Mouse (Mus musculus) cerebellum, postnatal 36 days (tissue): ENCODE data around the gene Ildr1.

ENCODE experiments used
- DNase-seq, 2 experiments: peaks; one replicate each; pipeline ENCODE4 v3.0.0; 2021 to 2022; ENCODE audit warnings: mixed read lengths in 2 of 2

Ildr1 gene

DNA sequence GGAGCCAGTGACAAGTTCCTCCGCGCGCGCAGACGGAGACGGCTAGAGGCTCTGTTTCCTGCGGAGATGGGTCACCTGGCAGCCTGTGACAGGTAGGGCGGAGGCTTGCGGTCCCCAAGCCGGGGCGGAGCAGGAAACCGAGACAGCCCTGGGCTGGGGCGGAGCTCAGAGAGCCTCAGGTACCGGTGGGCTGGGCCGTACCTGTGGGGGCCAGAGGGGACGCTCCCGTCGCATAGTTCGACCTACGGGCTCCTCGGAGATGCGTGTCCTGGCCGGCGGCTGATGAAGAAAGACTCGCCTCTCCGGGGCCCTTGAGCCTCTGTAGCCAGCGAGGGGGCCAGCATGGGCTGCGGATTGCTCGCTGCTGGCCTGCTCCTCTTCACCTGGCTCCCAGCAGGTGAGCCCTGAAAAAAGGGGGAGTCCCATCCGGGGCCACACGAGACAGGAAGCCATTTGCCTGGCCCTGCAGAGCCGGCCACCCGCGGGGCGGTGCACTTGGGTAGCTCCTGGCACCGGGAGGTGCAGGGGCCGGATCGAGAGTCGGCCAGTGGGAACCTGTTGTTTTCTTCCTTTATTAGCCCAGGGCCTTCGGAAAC, at the start of gene Ildr1:
Ildr1 (plus strand) TSS at position 161 of the 596 bp plus-strand sequence.
- peak; percentile 3 to 13 for DNase-seq

DNA sequence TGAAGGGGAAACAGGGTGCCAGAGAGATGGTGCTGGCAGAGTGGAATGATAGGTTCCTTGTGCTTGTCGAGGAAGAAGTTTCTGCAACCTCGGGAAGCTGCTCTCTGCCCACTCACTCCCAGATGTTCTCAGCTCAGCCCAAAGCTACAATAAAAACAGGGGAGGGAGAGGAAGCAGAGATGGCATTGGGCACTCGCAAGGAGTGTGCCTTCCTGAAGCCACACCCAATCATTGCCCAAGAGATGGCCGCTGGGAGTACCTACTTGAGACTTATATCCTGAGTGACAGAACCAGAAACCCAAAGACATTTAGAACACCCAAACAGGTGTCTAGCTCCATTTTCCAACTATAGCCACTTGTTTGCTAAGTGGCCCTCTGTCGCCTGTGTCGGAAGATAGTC, 48.7 kb upstream of the Ildr1 start:
- DNase-seq = no peak

- no peak for DNase-seq
These were observed 44.5 kb upstream of the Ildr1 start for GRCm38 (mm10) chr16:36649304-36649703.

DNA sequence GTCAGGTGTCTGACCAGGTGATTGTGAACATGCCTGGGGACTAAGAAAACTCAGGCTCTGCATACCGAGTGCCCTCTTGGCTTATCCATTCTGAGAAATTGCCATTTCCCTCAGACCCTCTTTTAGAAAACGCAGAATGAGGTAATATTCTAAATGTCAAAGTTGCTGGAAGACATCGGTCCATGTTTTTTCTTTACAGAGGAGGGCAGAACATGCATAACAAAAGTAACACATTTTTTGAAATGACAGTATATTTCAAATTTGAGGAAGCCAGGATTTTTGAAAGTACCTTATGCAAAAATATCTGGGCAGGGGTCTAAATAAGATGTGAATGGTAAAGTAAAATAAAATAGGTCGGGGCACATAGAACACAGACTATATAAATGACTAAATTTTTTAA, 43.3 kb upstream of the Ildr1 start:
- no peak for DNase-seq

DNA sequence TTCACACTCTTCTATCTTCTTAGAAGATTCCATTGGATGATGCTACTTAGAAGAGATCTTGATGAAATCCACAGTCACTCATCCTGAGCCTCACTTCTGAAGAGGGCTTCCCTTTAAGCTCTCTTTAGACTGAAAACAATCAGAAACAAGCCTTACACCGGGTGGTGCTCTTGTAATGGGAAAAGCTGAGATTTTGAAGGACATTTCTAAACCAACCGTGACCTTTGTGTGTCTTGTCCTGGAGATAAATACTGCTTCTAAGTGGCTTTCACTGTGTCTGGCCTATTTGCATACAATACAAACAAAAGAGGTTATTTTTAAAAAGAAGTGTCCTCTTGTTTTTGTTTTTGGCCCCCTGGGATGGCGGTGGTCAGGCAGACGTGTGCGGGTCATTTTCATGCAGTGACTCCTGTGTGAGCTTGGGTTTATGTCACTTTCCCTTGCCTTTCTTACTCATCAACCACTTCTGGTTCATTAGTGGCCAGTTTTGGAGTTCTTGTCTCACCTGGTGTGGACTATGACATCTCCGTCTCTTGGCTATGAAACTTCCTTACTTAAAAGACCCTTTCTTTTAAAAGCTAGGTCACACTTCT, 42.5 kb upstream of the Ildr1 start:
- no peak for DNase-seq

DNA sequence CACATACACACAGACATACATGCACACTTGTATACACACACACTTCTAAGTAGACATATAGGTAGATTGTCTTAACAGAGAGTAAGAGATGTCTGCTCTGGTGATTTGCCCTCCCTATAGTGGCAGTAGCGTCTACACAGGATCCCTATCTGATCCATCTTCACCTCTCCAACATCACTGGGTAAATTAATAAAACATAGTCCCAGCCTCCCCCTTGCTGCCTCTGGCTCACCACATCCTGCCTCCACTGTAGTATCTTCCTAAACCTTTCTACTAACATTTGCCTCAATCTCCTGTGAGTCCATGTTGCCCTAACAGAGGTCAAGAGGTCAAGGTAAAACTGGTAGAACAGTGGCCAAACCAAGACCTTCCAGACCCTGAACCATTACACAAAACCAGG, 38.6 kb upstream of the Ildr1 start:
- DNase-seq = no peak

GRCm38 (mm10) chr16:36655910-36656309, 37.9 kb upstream of the Ildr1 start:
- DNase-seq = no peak

DNA sequence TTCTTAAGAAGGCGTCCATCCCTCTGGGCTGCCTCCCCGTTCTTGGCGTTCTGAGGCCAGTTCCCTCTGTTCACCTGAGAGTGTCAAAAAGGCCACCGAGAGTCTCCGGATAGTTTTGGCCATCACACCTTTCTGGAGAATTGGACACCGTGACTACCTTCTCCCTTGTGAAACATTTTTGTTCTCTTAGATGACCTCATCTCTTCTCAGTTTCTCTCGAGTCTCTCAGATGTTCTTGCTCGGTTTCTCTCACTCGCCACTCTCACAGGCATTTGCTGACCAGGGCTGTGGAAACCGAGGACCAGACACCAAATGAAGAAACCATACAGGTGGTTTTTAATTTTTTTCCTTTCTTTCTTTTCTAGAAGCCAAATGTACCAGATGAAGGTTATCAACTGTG, 32.4 kb upstream of the Ildr1 start:
- no peak for DNase-seq

DNA sequence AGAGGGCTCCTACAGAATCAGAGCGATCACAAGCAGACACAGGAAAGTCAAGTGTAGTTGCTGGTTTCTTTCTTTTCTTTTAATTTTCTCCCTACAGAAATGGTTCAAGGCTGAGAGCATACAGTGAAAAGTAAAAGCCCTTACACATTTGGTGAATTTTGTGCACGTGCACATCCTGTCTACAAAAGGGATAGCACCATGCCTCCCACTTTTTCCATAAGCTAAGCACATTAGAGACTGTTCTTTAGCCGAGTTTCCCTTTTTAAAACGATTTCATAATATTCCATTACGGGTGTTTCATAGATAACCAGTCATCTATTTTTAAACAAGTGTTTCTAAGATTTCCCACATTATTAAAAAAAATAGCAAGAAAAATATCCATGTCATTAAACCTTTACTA, 30.3 kb upstream of the Ildr1 start:
- DNase-seq = no peak

DNA sequence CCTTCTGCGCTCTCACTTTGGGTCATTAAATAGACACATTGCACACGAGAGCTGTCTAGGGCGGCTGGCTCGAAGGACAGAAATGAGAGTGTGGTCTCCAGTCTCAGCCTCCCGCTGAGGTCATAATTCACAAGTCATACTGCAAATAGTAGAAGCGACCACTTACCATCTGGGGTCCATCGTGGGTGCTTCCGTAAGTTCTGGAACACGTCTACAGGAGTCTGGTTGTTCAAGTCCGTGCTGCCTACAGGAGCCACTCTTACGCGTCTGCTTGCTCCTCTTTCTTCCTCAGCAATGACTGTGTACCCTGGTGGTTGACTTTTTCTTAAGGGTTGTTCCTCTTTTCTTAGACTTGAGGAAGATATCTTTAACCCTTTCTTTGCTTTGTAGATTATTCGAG, 28.0 kb upstream of the Ildr1 start, which contains the start of gene Cd86:
Cd86 (minus strand) TSS at position 300 of the 400 bp plus-strand sequence.
- no peak for DNase-seq

- no peak for DNase-seq
These were observed 27.2 kb upstream of the Ildr1 start for GRCm38 (mm10) chr16:36666448-36667017.

- no peak for DNase-seq
These were observed 23.2 kb upstream of the Ildr1 start for GRCm38 (mm10) chr16:36670590-36670989.

GRCm38 (mm10) chr16:36673196-36673595, 20.6 kb upstream of the Ildr1 start:
- no peak for DNase-seq

DNA sequence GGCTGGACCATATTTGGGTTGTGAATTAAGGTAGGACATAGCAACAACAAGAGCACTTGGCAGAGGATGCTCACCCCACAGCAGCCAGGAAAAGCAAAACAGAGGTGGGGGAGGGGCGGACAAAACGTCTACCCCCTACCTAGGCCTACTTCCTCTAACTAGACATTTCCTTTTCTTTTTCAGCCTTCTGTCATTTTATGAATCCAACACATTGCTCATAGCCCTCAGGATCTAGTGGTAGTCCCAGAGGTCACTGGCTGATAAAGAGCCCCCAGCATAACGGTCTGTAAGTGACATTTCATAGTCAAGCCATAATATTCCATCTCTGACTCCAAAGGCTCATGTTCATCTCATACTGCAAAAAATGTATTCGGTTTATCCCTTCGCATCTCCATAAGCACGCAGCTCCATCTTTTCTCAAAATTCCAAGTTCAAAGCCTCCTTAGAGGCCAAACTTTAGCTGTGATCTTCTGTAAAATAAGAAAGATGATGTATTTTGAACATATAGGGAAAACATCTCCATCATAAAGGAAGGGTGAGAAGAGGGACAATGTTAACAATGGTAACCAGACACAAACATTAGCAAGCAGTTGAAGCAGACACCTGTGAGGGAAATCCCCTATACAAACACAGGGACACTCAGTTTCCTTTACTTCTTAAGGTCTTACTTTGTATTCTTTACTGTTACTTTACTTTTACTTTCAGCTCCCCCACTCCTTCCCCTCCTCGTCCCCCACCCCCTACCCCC, 19.1 kb upstream of the Ildr1 start:
- no peak for DNase-seq

DNA sequence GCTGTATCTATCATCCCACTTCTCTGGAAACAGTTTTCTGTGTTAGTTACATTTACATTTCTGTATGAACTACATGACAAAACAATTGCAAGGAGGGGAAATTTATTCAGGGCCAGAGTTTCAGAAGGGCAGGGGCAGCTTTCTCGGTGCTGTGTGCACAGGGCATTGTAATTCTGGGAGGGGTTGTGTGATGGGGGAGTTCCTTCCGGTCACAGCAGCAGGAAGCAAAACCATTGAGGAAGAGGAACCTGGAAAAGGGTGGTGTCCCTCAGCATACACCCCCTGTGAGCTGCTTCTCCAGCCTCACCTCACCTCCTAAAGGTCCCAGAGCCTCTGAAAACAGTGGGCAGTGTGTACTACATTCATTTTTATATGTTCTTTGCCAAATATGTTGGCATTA, 18.5 kb upstream of the Ildr1 start:
- DNase-seq = no peak

- no peak for DNase-seq
These were observed 17.9 kb upstream of the Ildr1 start for GRCm38 (mm10) chr16:36675902-36676301.

DNA sequence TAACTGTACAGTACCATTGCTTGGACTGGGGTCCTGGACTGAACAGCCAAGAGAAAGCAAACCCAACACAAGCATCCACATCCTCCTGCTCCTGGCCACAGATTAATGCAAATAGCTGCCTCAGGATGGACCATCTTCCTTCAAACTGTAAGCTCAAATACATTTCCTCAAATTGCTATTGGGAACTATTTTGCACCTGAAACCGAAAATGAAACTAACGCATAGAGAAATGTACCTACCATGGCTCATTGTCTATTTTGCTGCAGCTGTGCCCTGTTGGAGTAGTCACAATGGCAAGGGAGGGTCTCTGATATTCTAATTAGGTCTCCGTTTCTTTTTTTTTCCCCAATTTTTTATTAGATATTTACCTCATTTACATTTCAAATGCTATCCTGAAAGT, 11.9 kb upstream of the Ildr1 start:
- no peak for DNase-seq

DNA sequence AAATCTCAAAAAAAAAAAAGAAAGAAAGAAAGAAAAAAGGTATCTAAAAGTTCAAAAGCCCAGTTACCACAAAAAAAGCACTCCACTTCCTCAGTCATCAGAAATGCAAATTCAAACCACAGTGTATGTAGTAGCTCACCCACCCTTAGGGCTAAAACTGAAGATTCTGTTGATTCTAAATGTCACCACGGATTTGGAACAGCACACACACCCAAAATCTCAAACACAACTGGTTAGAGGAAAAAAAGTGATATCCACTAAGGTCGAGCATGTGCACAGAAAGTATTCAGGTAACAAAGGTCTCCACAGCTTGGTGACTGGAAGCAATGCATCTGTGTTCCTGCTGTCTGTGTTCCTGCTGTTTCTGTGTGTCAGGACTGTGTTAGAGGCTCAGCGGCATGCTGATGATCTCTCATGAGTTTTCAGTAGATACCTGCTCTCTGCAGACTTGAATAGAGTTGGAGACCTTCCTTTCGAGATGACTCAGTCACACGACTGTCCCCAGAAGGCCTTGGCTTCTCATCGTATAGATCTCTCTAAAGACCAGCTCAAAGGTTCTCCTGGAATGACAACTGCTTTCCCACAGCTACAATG, 9.4 kb upstream of the Ildr1 start:
- no peak for DNase-seq

- no peak for DNase-seq
These were observed 5.7 kb upstream of the Ildr1 start for GRCm38 (mm10) chr16:36688076-36688475.

DNA sequence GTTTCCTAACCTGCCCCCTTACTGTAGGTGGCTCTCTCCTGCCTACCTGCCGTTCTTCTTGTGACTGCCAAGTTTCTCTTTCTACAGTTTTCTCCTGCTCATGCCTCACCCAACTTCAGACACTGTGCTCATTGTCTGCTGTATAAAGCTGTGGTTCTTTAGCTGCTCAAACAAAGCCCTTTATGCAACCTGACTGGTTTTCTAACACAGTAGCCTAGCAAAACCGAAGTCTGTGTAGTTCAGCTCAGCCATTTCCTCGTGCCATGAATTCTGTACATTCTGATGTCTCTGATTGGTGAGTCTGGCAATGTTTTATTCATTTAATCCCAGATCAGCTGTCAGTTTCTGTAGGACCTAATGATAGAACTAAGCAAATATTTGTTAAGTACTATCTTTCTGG, 2.3 kb upstream of the Ildr1 start:
- no peak for DNase-seq

DNA sequence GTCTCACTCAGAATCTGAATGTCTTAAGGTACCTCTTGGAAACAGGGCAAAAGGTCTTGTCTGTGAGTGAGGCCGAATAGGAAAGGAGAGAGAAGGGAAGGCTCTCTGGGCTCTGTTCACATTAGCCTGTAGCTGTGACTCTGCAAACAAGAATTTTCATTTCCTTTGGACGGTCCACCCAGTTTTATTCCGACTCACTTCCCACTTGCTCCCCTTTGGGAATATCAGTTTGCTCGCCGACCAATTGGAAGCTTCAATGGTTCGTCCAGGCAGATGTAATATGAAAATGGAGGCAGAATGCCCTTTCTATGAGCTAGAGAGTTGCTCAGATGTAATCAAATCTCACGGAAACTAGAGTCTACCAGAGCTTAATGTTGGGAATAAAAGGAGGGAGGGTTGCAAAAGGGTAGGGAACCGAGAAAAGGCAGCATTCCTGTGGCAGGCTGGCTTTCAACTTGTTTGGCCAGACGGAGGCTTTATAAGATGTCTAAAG, 1.1 kb downstream of the Ildr1 start:
- DNase-seq = no peak

- DNase-seq = no peak
These were observed 3.6 kb downstream of the Ildr1 start for GRCm38 (mm10) chr16:36697331-36697730.

- DNase-seq = no peak
These were observed 6.7 kb downstream of the Ildr1 start for GRCm38 (mm10) chr16:36700484-36700883.
